Mouse (Mus musculus) spleen, postnatal 14 days (tissue): Measurements from ENCODE around the gene Plk2.
"Not testable (repeated sequence)": the region's sequence is repeated elsewhere in the genome, so short reads cannot be mapped to it uniquely, and the experiment has no call there.

Experiments
- DNase-seq, 2 experiments: peaks; one replicate each; pipeline ENCODE4 v3.0.0; 2021 to 2022; ENCODE audit warnings: low spot score in 2 of 2

Plk2 gene

GRCm38 (mm10) chr13:110394291-110395178, at the start of gene Plk2:
Plk2 (plus strand) TSS chr13:110395046.
- DNase-seq: peak; percentile 80 to 83

- no peak for DNase-seq
Observed at GRCm38 (mm10) chr13:110346707-110347106, 48.1 kb upstream of the Plk2 start.

GRCm38 (mm10) chr13:110351051-110351450, 43.8 kb upstream of the Plk2 start:
- no peak for DNase-seq

GRCm38 (mm10) chr13:110356941-110357340, 37.9 kb upstream of the Plk2 start, which contains the start of gene Gapt:
Gapt (minus strand) TSS chr13:110357199.
- no peak for DNase-seq

- no peak for DNase-seq
Observed at GRCm38 (mm10) chr13:110363722-110364121, 31.1 kb upstream of the Plk2 start.

- no peak for DNase-seq
Observed at GRCm38 (mm10) chr13:110366477-110366876, 28.4 kb upstream of the Plk2 start.

DNA sequence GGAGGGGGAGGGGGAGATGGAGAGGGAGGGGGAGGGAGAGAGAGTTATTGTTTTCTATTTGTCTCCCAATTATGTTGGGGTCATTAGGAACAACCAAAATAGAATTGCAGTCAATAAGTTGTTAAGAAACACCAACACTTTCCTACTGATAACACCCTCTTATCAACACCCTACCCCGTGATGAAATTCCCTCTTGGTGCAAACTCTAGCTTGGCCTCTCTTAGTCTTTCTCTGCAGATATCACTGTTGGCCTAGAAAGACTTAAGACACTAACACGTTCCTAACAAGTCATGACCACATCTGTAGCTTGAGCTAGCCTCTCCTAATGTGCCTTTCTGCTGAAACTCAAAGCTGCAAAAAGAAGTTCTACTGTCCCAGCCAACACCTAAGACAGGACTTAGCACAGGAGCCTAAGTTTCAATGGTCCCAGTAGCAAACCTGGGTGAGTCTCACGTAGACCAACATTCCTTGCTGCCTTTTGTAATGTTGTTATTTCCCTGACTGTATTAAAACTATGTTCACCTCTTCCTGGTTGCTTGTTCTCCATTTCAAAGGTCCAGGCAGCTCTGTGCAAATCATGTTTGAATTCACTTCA, 26.8 kb upstream of the Plk2 start:
- DNase-seq: no peak

- peak; percentile 14 to 46 for DNase-seq
Observed at GRCm38 (mm10) chr13:110368556-110369040, 26.2 kb upstream of the Plk2 start.

DNA sequence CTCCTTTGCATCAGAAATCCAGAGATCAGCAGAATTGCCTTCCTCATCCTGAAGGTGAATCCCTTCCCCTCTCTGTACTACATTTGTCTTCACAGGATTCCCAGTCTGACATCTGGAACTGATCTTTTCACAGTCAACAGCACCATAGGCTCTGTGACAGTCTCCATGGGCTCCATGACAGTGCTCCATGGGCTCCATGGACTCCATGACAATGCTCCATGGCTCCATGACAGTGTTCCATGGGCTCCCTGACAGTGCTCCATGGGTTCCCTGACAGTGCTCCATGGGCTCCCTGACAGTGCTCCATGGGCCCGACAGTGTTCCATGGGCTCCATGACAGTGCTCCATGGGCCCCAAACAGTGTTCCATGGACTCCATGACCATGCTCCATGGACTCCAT, 25.2 kb upstream of the Plk2 start:
- no peak for DNase-seq

DNA sequence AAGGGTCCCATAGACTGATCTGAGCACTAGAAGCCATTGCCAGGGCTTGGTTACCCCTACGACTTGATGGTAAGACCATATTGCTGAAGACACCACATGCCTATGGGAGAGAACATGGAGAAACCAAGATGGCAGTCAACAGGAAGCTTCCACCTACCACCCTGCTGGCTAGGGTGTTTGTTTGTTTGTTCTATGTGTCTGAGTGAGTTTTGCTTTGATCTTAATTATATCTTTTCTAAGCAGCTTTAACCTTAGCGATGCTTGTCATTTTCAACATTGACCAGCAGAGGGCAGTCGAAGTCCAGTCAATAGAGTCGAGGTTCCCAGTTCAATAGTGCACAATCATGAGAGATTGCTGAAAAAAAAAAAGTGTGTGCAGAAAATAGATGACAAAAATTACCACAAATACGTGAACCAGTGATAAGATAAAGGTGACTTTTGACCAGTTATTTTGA, 12.4 kb upstream of the Plk2 start:
- DNase-seq: no peak

GRCm38 (mm10) chr13:110384514-110384913, 10.3 kb upstream of the Plk2 start:
- DNase-seq: no peak

DNA sequence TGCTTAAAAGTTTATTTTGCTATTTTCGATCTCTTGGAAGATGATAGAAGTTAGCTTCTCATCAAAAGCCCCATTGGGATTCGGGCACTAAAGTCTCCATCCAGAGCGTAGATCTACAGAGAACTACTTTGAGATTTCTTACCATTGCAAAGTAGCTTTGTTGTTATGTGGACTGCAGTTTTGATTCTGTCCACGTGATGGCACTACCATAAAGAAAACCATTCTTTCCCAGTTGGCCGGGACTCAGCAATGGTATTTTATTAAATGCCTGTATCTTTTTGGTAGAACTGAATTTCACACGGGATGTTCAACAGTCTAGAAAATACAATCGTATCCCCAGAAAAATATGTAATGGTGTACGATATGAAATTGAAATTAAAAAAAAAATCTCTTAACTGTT, 2.6 kb upstream of the Plk2 start:
- peak in 1 of 2 experiments; percentile 41 for DNase-seq

GRCm38 (mm10) chr13:110392631-110393030, 2.2 kb upstream of the Plk2 start:
- no peak for DNase-seq

DNA sequence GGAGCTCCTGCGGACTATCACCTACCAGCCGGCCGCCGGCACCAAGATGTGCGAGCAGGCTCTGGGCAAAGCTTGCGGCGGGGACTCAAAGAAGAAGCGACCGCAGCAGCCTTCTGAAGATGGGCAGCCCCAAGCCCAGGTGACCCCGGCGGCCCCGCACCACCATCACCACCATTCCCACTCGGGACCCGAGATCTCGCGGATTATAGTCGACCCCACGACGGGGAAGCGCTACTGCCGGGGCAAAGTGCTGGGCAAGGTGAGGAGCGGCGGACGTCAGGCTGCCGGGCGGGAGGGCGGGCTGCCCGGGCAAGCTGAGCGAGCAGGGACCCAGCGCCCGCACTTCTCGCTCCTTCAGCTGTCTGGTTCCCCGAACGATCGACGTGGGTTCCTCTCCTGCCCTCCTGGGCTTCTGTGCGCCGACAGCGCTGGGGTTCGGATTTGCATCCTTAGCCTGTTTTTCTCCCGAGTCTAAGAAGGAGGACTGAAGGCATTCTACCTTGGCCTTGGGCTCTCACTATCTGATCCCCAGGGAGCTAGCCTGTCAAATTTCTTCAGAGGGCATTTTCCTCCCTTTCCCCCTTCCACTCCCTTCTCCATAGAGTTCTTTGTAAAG, 441 bp downstream of the Plk2 start:
- DNase-seq: no peak

GRCm38 (mm10) chr13:110395916-110396685, 1.3 kb downstream of the Plk2 start:
- DNase-seq: no peak

DNA sequence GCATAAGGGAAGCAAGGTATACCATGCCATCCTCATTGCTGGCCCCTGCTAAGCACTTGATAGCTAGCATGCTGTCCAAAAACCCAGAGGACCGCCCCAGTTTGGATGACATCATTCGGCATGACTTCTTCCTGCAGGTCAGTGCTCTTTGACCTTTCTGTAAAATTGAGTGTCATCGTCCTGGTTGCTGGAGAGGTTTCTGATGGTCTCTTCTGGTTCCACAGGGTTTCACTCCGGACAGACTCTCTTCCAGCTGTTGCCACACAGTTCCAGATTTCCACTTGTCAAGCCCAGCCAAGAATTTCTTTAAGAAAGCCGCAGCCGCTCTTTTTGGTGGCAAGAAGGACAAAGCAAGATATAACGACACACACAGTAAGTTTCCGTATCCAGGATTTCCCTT, 2.9 kb downstream of the Plk2 start:
- DNase-seq: no peak

DNA sequence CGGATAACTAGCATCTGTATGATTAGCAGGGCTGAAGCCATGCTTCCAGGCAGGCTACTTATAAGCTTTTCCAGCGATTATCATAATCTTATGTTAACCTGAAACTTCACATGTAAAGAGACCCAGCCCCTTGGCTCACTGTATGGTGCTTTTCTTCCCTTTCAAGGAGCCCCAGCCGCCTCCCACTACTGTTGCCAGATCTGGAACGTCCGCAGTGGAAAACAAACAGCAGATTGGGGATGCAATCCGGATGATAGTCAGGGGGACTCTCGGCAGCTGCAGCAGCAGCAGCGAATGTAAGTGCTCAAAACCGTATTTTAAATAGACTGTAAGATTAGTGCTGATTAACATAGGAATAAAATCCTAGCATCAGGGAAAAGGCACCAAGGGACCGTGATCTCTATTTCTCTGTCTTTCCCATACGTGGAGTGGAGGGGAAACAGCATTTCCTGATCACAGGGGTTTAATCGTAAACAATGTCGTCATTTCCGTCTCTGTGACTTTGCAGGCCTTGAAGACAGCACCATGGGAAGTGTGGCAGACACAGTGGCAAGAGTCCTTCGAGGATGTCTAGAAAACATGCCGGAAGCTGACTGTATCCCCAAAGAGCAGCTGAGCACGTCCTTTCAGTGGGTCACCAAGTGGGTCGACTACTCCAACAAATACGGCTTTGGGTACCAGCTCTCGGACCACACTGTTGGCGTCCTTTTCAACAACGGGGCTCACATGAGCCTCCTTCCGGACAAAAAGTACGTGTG, 3.8 kb downstream of the Plk2 start:
- no peak for DNase-seq

DNA sequence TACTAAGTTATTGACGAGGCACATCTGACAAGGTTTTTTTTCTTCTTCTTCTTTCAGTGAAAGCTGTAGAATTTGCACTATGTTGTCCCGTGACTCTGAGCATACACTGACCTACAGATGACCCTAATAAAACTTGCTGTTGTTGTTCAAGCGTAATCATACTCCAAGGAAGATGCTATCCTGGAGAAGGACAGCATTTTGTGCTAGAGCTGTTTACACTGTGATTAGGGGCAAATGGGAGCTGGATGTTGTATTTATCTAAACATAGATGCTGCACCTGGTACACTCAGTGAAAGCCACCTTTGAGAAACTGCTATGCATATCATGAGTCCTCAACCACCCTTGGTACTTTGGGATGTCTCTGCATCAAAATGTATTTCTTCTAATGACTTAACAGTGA, 6.6 kb downstream of the Plk2 start:
- DNase-seq: no peak

DNA sequence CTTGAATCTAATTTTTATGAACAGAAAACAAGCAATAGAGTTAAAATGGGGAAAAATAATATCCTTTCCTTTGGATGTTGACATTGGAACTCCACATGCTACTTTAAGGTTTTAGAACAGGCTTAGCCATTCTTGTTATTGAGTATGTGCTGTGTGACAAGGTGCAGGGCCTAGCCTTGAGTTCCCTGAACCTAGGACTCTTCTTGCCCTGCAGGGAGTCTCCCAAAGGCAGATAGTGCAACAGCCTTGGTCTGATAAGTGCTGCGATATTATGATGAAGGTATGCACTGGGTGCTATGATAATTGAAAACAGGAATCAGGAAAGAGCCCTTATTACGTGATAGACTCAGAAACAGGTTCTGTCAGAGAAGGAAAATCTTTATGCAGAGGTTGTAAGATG, 7.0 kb downstream of the Plk2 start:
- DNase-seq: no peak

DNA sequence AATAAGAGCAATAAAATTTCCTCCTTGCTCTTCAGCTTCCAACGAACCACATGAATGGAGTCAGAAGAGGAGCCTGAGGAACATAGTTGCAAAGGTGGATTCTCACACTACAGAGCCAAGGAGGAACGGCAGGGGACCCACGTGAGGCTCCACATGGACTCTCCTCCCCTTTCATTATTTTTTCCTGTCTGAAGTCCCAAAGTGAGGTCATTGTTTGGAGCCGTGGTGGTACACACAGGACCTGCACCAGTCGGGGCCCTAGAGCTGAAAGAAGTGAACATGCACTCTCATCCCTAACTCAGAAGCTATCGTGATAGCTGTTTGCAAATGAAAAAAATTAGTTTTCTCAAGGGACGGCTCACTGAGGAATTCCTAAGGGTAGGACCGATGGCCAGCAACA, 9.2 kb downstream of the Plk2 start:
- no peak for DNase-seq

DNA sequence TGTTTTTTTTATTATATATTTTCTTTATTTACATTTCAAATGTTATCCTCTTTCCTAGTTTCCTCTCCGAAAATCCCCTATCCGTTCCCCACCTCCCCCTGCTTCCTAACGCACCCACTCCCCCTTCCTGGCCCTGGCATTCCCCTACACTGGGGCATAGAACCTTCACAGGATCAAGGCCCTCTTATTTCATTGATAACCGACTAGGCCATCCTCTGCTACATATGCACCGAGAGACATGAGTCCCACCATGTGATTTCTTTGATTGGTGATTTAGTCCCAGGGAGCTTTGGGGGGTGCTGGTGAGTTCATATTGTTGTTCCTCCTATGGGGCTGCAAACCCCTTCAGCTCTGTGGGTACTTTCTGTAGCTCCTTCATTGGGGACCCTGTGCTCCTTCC, 9.8 kb downstream of the Plk2 start:
- DNase-seq: not testable (repeated sequence)
